Mouse (Mus musculus) B cell, adult 67 days (primary cell): ENCODE results near the gene Sox18. TPM values are rescaled to one million over a fixed set of nuclear protein-coding genes. Genes with fewer than 3 reads are reported as not detected.

Source experiments
- total RNA-seq, 2 experiments: library from RNA; stranded (reverse); gene quantifications; 4 replicates each; pipeline ENCODE4 v1.2.4; 2023

Sox18 gene
- total RNA-seq: under 1 TPM in 1 of 2 experiments, not detected in 1; 0.44 TPM

GRCm38 (mm10) chr2:181671326-181671725 is at the start of gene Sox18:
Gene Sox18 (minus strand): TSS chr2:181671640.

GRCm38 (mm10) chr2:181714903-181715326 is 43.5 kb upstream of the Sox18 start, which contains the start of gene Oprl1:
Gene Oprl1 (plus strand): TSS chr2:181715016.

GRCm38 (mm10) chr2:181698241-181698640 is 26.8 kb upstream of the Sox18 start, which contains the start of gene Lkaaear1:
Gene Lkaaear1 (minus strand): TSS chr2:181698442.

GRCm38 (mm10) chr2:181693339-181694280 is 22.2 kb upstream of the Sox18 start, which contains the start of gene Rgs19:
Gene Rgs19 (minus strand): TSS chr2:181693977.

GRCm38 (mm10) chr2:181679951-181680715 is 8.7 kb upstream of the Sox18 start, which contains the start of gene Tcea2:
Gene Tcea2 (plus strand): TSS chr2:181680310.

GRCm38 (mm10) chr2:181656734-181657133 is 14.7 kb downstream of the Sox18 start, which contains the start of gene Gm29797:
Gene Gm29797 (plus strand): TSS chr2:181657034.

Other genes starting within 250 kb of the Sox18 start
- gene Zbtb46, start 212.2 kb downstream of the Sox18 start, total RNA-seq: 1 to 10 TPM in 1 of 2 experiments, under 1 TPM in 1; 0.83 to 2.2 TPM
- not detected for gene Abhd16b, start 178.4 kb downstream of the Sox18 start, total RNA-seq
- 10 to 100 TPM; 83.2 to 83.7 TPM for gene Tpd52l2, start 174.5 kb downstream of the Sox18 start, total RNA-seq
- gene Dnajc5, start 151.2 kb downstream of the Sox18 start, total RNA-seq: 100 to 1,000 TPM; 134 to 138 TPM
- 100 to 1,000 TPM; 186 to 229 TPM for gene Uckl1, start 86.7 kb downstream of the Sox18 start, total RNA-seq
- gene Prpf6, start 79.8 kb downstream of the Sox18 start, total RNA-seq: 10 to 100 TPM; 61.5 to 62.6 TPM
- gene Zfp512b, start 78.8 kb downstream of the Sox18 start, total RNA-seq: 10 to 100 TPM; 31.8 to 51.8 TPM
- gene Samd10, start 72.4 kb downstream of the Sox18 start, total RNA-seq: 10 to 100 TPM; 17.4 to 21.5 TPM
- gene Gm29797, start 14.6 kb downstream of the Sox18 start, total RNA-seq: not detected
- gene Tcea2, start 8.7 kb upstream of the Sox18 start, total RNA-seq: 10 to 100 TPM; 23.7 to 26.9 TPM
- 100 to 1,000 TPM; 203 to 209 TPM for gene Rgs19, start 22.3 kb upstream of the Sox18 start, total RNA-seq
- gene Lkaaear1, start 26.8 kb upstream of the Sox18 start, total RNA-seq: not detected
- gene Oprl1, start 43.4 kb upstream of the Sox18 start, total RNA-seq: 1 to 10 TPM in 1 of 2 experiments, under 1 TPM in 1; 0.24 to 1.2 TPM
- gene Myt1, start 91.7 kb upstream of the Sox18 start, total RNA-seq: not detected
- gene Pcmtd2, start 166.2 kb upstream of the Sox18 start, total RNA-seq: 10 to 100 TPM; 42.1 to 52.2 TPM
- gene Polr3k, start 192.7 kb upstream of the Sox18 start, total RNA-seq: 10 to 100 TPM; 12.2 to 14.9 TPM